Mouse (Mus musculus) adrenal gland (tissue): ENCODE measurements around the gene Nrxn3.

Source experiments
- intact Hi-C: fragments of 180-260 bp; cut with DNase I; formaldehyde crosslinking; loops from one replicate; pipeline ENCODE4 v1.15.1; 2025

Gene Nrxn3

DNA sequence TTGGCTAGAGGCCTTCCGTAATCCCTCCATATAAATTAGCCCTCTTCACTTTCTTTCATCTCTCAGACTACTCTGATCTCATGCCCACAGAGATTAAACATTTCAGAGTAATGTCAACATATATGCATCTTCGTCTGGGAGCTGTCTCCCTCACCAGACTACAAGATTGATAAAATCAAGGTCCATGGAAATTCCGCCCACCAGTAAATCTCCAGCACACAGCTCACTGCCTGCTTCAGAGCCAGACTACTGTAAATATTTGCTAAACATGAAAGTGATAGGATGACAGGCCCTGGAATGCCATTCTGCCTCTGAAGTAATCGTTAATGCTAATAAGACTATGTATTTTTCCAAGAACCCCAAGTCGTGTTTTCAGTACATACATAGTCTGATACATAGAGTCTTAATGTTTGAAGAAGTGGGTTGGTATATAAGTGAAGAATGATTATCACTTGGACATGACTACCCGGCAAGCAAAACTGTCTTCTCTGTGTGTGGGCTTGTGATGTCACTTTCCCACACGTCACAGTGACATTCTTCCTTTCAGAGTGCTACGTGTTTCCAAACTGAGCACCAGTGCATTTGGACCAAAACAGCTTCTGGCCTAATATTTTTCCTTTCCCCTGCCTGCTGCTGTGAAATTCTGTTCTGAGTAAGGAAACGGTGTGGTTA lies 433.5 kb downstream of the Nrxn3 start:
- intact Hi-C loops: no loop called here

DNA sequence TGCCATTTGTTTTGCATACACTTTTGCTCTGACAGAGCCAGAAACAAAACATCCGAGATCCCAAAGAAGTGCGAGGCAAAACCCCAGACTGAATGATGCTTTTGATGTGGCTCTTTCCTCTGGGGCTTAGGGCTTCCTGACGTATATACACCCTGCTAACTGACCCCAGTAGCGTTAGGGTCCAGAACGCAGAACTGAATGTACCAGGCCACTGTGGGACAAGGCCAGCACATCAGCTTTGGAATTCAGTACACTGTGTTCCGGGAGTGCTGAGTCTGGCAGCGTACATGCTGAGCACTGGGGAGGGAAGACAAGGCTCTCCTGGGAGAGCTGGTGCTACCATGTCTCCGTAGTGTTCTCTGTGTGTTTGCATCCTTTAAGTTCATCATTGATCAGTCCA lies 436.7 kb downstream of the Nrxn3 start:
- intact Hi-C loops: no loop called here

DNA sequence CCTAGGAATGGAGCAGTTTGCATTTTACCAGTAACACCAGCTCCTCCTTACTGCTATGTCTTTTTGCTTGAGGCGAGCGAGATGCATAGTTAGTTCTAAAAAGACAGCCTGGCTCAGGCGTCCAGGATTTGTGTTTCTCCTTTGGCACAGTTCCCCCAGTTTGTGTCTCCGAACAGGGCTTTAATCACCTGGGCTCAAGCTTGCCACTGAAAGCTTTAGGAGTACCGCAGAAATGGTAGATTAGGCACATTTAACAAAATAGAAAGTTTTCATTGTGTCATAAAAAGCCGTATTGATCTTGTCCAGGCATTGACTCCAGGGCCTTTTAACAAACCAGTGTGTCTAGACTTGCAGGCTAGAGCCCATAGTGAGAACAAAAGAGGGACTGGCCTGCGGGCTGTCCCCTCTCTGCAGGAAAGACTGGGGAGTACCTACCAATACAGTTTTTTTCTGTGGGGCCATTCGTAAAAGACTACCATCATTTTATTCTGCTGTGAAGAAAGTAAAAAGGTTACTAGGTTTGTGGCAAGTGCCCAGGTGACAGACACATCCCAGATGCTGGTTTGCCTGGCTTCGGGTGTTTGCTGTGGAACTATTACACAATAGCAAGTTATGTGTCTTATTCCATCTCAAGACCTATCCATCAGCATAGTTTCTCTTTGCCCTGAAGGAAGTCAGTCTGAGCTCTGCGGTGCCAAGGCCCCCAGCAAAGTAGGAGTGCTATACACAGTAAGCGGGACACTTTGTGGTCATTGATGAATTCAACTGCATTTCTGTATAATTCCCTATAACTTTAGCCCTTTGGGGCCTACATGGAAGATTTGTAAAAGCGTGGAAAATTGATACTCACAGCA lies 451.9 kb downstream of the Nrxn3 start:
- intact Hi-C loops: no loop called here

DNA sequence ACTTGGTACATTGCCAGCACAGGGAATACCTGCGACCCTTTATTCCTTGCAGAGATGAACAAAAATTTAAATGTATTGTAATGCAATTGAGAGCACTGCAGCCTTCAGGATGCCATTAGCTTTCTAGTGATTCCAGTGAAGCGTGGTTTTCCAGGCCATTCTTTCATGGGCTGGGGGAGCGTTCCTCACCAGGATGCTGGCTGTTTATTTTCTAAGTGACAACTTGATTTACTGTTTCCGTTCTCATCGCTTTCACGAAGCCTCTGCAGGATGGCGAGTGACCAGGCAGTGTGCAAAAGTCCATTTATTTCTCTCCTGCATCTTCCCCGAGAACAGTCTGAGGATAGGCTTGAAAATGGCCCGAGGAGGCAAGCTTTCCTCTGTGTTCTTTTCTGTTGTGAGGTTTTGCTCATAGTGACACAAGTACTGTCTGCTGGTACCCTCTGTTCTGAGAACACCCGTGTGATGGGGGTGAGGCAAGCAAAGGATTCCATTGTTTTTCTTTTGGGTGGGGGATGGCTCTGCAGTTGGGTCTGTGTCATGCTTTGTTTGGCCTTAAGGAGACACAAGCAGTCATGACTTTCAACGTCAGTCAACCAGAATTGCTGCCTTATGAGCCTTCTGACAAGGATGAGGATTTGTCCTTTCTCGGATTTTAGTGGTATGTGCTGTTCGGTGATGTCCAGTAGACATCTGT lies 457.4 kb downstream of the Nrxn3 start:
- intact Hi-C loops: no loop called here

DNA sequence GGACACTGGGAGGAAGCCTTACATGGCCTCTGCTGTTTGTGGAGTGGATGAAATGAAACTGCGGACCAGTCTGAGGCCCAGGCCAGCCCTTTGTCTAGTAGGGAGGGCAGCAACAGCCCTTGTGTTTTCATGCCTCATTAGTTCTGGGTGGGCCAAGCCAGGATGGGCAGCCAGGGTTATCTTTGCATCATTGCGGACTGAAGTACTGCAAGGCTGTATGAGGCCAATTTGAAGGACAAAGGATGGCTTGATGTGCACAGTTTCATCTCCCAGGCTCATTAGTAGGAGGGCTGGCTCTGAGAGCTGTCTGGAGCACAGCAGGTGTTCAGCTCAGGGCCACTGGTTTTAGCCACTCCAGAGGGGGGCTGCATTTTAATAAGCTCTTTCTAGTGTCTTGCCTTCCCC lies 458.5 kb downstream of the Nrxn3 start:
- intact Hi-C loops: no loop called here

- intact Hi-C loops: no loop called here
Observed at GRCm38 (mm10) chr12:89198764-89199525, 476.3 kb downstream of the Nrxn3 start.

- intact Hi-C loops: no loop called here
Observed at GRCm38 (mm10) chr12:89211608-89212007, 488.9 kb downstream of the Nrxn3 start.

- intact Hi-C loops: no loop called here
Observed at GRCm38 (mm10) chr12:89239826-89240225, 517.1 kb downstream of the Nrxn3 start.

GRCm38 (mm10) chr12:89241554-89241953 lies 518.9 kb downstream of the Nrxn3 start:
- intact Hi-C loops: no loop called here

DNA sequence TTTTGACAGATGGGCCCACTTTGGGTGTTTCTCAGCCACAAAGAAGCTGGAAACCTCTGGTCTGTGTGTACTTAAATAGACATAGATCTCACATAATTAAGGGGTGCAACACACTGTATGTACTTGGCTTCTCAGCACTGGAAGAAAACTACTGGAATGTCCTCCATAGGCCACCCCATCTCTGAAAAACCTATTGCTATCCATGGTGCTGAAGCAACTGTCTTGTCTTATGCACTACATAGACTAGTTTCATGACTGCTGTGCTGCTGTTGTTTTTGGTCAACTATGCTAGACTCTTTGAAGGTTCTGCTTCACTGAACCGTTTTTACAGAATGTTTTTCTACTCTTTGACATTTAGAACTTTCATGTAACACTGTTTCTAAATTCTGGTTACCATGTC lies 519.8 kb downstream of the Nrxn3 start:
- intact Hi-C loops: no loop called here

GRCm38 (mm10) chr12:89255275-89255892 lies 532.7 kb downstream of the Nrxn3 start:
- intact Hi-C loops: no loop called here

DNA sequence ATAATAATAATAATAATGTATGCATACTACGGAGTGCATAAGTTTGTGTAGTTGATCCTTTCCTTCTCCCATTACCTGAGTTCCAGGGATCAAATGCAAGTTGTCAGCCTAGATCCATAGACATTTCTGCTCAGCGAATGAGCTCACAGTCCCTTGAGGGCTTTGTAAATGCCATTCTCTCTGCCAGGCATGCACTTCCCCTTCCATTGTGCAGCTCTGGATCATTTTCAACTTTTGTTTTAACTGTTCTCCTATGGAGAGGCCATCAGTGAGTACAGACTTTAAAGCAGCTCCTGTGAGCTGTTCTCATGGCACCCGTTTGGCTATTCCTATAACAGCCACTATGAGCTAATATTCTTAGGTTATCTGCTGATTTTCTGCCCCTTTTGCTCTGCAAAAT lies 536.2 kb downstream of the Nrxn3 start:
- intact Hi-C loops: no loop called here

GRCm38 (mm10) chr12:89260076-89260475 lies 537.4 kb downstream of the Nrxn3 start:
- intact Hi-C loops: no loop called here

DNA sequence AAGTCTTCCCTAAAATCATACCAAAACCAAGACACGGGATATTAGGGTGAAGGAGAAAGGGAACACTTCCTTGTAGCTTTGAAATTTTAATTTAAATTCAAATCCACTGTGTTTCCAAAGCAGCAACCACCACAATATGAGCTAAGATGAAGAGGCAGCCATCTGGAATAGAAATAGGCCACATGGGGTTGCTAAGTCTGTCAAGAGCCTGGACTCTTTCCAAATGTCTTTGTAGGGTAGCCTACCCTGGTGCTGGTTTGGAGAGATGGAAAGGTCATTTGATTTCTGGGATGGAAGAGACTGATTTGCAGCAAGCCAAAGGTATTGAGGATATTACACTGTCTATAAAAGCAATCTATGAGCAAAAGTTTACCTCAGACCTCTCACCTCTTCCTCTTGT lies 539.6 kb downstream of the Nrxn3 start:
- intact Hi-C loops: no loop called here

DNA sequence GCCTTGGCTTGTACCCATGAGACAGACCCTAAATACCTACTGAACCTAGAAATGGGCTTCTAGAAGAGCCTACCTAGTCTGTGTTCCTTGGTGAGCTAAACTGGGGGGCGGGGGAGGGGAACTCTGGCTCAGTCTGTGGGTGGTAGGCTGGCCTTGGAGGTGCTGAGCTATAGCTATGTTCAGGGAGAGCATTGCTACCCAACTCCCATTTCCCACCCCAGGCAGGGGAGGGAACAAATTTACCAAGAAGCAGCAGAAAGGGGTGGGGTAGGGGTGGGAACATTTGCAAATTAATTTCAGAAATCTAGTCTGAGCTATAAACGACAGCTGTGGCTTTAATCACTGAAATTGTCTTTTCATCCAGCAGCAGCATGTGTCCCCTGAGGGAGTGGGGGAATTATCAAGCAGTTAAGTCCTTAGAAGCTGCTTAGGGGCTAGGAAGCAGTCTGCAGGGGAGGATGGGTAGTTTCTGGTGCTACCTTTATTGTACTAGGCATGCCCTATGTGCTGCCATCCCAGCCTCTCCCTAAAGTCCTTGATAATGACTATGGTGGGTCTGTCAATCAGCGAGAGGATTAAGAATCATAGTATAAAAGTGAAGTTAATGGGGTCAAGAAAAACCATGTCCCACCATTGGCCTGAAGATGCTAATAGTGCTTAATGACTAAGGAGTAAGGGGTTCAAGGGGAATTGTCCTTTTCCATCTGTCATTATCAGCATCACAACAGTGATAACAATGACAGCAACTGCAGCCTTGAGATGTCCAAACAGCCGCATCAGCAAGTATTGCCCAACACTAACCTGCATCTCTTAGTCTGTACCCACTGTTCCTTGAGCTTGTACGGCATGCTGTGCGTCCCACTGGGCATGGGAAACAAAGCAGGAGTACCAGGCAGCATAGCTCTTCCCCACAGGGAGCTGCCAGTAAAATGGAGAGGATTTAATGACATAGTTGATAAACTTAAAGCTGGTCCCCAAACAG lies 560.0 kb downstream of the Nrxn3 start:
- intact Hi-C loops: no loop called here

GRCm38 (mm10) chr12:89284412-89284811 lies 561.7 kb downstream of the Nrxn3 start:
- intact Hi-C loops: no loop called here

GRCm38 (mm10) chr12:89287037-89287436 lies 564.4 kb downstream of the Nrxn3 start:
- intact Hi-C loops: no loop called here

DNA sequence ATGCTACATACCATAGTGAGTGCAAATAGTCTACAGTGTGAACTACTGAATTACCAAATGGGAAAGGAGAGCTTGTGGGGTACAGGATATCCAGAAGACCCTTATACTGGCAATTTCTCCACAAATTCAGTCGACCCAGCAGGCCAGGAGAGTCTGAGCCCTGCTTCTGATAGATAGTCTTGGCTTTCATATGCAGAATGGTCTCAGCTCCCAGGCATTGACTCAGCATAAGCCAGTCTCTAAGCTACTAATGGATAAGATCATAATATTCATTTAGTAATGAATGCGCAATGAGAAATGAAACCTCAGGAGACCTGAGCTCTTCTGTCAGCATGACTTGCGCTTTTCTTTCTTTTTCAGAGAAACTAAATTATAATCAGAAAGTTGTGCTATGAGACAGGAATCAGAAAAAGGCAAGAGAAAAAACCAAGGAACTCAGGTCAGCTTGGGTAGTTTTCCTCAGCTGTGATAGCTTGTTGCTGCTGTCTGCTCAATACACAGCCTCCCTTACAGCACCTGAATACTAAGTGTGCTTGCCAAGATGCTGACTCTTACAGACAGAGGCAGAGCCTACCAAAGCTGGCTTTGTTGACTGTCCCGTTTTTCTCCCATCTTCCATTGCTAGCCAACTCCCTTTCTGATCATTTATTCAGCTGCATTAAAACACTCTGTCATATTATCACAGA lies 567.1 kb downstream of the Nrxn3 start:
- intact Hi-C loops: no loop called here
